Mouse (Mus musculus) limb, embryonic 14.5 days (tissue): ENCODE results near the gene Qk. TPM values are rescaled to one million over a fixed set of nuclear protein-coding genes. Genes with fewer than 3 reads are reported as not detected.
A peak's percentile ranks its signal among the peaks of the same experiment; 100 is the strongest.

Experiments used
- ATAC-seq: fragments of 200-750 bp; cut with Nextera tagmentation; 2 replicates; pipeline ENCODE4 v1.8.0; 2017; ENCODE audit warnings: low read depth, moderate number of reproducible peaks, moderate TSS enrichment; ENCODE audit not compliant: low FRiP score
- DNase-seq: peaks from one replicate; pipeline ENCODE4 v3.0.0-alpha.2; 2015; ENCODE audit warnings: low spot score
- H3K27ac ChIP-seq: fragments of 300-500 bp; sonication (generic); replicated peaks from 2 replicates; pipeline ENCODE4 v1.5.1; 2014; ENCODE audit warnings: low read depth, mild to moderate bottlenecking, low read length, moderate library complexity, mixed read lengths
- H3K27me3 ChIP-seq: fragments of 300-500 bp; sonication (generic); 2 replicates; pipeline ENCODE4 v1.6.1; 2014; ENCODE audit warnings: low read length, mixed read lengths; ENCODE audit not compliant: control insufficient read depth, insufficient read depth
- H3K36me3 ChIP-seq: fragments of 300-500 bp; sonication (generic); 2 replicates; pipeline ENCODE4 v1.6.1; 2014; ENCODE audit warnings: mild to moderate bottlenecking, low read length, moderate library complexity, mixed read lengths; ENCODE audit not compliant: control insufficient read depth, insufficient read depth
- H3K4me1 ChIP-seq: fragments of 300-500 bp; sonication (generic); 2 replicates; pipeline ENCODE4 v1.6.1; 2014; ENCODE audit warnings: antibody characterized with exemption, low read length, mixed read lengths; ENCODE audit not compliant: control insufficient read depth, insufficient read depth
- H3K4me2 ChIP-seq: fragments of 300-500 bp; sonication (generic); replicated peaks from 2 replicates; pipeline ENCODE4 v1.6.1; 2014; ENCODE audit warnings: low read depth, mild to moderate bottlenecking, low read length, moderate library complexity; ENCODE audit not compliant: severe bottlenecking
- H3K4me3 ChIP-seq: fragments of 300-500 bp; sonication (generic); replicated peaks from 2 replicates; pipeline ENCODE4 v1.5.1; 2014; ENCODE audit warnings: low read length
- H3K9ac ChIP-seq: fragments of 300-500 bp; sonication (generic); 2 replicates; pipeline ENCODE4 v1.6.1; 2014; ENCODE audit warnings: mild to moderate bottlenecking, low read depth, low read length, moderate library complexity; ENCODE audit not compliant: severe bottlenecking
- H3K9me3 ChIP-seq: fragments of 300-500 bp; sonication (generic); 2 replicates; pipeline ENCODE4 v1.6.1; 2016; ENCODE audit warnings: low read length; ENCODE audit not compliant: control insufficient read depth
- POLR2A ChIP-seq: fragments of 200-500 bp; IDR thresholded peaks from 2 replicates; pipeline ENCODE4 v1.8.0; 2012; ENCODE audit warnings: inconsistent platforms, mild to moderate bottlenecking, moderate library complexity, borderline replicate concordance; ENCODE audit not compliant: insufficient read depth, insufficient read length; ENCODE audit errors: extremely low read depth
- WGBS: fragments of 180-500 bp; shearing (Covaris S2); extraction: QIAGEN DNeasy Blood & Tissue Kit; methylation state at CpG from one replicate; pipeline ENCODE4 v1.1.7; 2014; 5-methylcytosine and 5-hydroxymethylcytosine counted together
- polyA plus RNA-seq, 2 experiments: library from polyadenylated mRNA; depleted of rRNA in 1 of 2; stranded (reverse) in 1 of 2; unstranded in 1 of 2; fragments of >200 nt; fragmentation: Nextera tagmentation in 1 of 2; extraction: Ambion mirVana in 1 of 2; gene quantifications; 2 replicates each; pipeline versions ENCODE4 v1.2.1 to v1.2.3; 2012 to 2014

Qk gene
- polyA plus RNA-seq, 2 experiments: 52.7 to 164 TPM

- Histone ChIP-seq H3K4me3 (no peak overlapping the region), H3K4me2 (no peak overlapping the region), H3K9me3 (no peaks in the 10 kb centered on the region), H3K36me3 (no peaks in the 10 kb centered on the region; the same call in 1 of the 2 replicates), H3K4me1 (peaks cover 17% of the 10 kb centered on the region), H3K27ac (no peak overlapping the region), H3K27me3 (no peaks in the 10 kb centered on the region), H3K9ac (no peak overlapping the region)
- DNase-seq (no peak), ATAC-seq (peak; percentile 50; the same call in 1 of the 2 replicates)
- 43% methylated on average over 4 of the region's 4 CpGs for WGBS
- TF ChIP-seq POLR2A: no peak
Observed at GRCm38 (mm10) chr17:10309135-10309623, 10.5 kb downstream of the Qk start.

- no peaks in the 10 kb centered on the region for H3K36me3 ChIP-seq
- H3K4me3 ChIP-seq: no peak overlapping the region
- H3K27me3 ChIP-seq: no peaks in the 10 kb centered on the region
- H3K4me1 ChIP-seq: peaks cover 5% of the 10 kb centered on the region; the same call in 1 of the 2 replicates
- no peak overlapping the region for H3K9ac ChIP-seq
- H3K27ac ChIP-seq: no peak overlapping the region
- no peaks in the 10 kb centered on the region for H3K9me3 ChIP-seq
- no peak overlapping the region for H3K4me2 ChIP-seq
- ATAC-seq (no peak), DNase-seq (no peak)
- no peak for TF ChIP-seq POLR2A
- WGBS: 56% methylated on average over 2 of the region's 2 CpGs
Observed at GRCm38 (mm10) chr17:10306424-10306823, 13.2 kb downstream of the Qk start.

DNA sequence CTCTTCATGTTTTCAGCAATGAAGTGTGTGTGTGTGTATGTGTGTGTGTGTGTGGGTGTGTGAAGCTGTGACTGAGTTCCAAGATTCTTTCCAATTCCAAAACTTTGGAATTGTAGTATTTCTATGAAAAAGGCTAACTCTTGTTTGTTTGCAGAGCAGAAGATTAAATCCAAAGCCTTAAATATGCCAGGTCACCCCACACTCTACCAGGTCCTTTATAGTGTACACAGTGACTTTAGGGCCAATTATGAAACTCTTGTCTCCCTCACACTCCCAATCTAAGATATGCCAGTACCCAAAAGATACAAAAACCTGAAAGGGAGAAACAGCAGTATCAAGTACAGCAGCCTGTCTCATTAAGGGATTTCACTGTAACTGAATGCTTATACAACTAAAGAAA, 15.7 kb downstream of the Qk start:
- ATAC-seq (no peak), DNase-seq (no peak)
- Histone ChIP-seq H3K4me2 (no peak overlapping the region), H3K9ac (no peak overlapping the region), H3K4me3 (no peak overlapping the region), H3K9me3 (no peaks in the 10 kb centered on the region), H3K27me3 (no peaks in the 10 kb centered on the region), H3K36me3 (no peaks in the 10 kb centered on the region), H3K4me1 (peaks cover 3% of the 10 kb centered on the region; the same call in 1 of the 2 replicates), H3K27ac (no peak overlapping the region)
- TF ChIP-seq POLR2A: no peak

GRCm38 (mm10) chr17:10300968-10301795, 18.5 kb downstream of the Qk start:
- no peak for TF ChIP-seq POLR2A
- Histone ChIP-seq H3K4me3 (no peak overlapping the region), H3K9me3 (no peaks in the 10 kb centered on the region), H3K4me1 (peaks cover 3% of the 10 kb centered on the region; the same call in 1 of the 2 replicates), H3K36me3 (no peaks in the 10 kb centered on the region), H3K27ac (no peak overlapping the region), H3K9ac (no peak overlapping the region), H3K27me3 (no peaks in the 10 kb centered on the region), H3K4me2 (no peak overlapping the region)
- DNase-seq: no peak
- 53% methylated on average over 4 of the region's 4 CpGs for WGBS
- no peak for ATAC-seq

GRCm38 (mm10) chr17:10299396-10299795, 20.3 kb downstream of the Qk start:
- no peaks in the 10 kb centered on the region for H3K27me3 ChIP-seq
- H3K27ac ChIP-seq: no peak overlapping the region
- H3K4me3 ChIP-seq: no peak overlapping the region
- no peak overlapping the region for H3K9ac ChIP-seq
- H3K9me3 ChIP-seq: no peaks in the 10 kb centered on the region
- DNase-seq: no peak
- ATAC-seq: no peak
- no peak for TF ChIP-seq POLR2A
- H3K4me1 ChIP-seq: peaks cover 3% of the 10 kb centered on the region; the same call in 1 of the 2 replicates
- H3K4me2 ChIP-seq: no peak overlapping the region
- H3K36me3 ChIP-seq: no peaks in the 10 kb centered on the region
- 57% methylated on average over 1 of the region's 1 CpGs for WGBS

DNA sequence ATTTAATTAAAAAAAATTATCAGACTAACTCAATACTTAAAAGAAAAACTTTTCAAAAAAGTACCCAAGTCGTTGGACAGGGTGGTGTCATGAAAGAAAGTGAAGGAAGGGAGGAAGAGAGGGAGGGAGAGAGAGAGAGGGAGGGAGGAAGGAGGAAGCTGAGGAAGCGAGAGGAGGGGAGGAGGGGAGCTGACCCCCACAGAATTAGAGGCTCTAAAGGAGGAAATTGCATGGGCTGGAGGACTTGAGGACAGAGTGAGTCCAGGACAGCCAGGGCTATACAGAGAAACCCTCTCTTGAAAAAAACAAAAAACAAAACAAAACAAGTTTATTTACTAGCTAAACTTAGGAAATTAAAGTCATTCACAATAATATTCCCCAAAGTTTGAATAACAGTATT, 27.1 kb downstream of the Qk start:
- no peak for TF ChIP-seq POLR2A
- Histone ChIP-seq H3K4me2 (no peak overlapping the region), H3K9ac (no peak overlapping the region), H3K27me3 (no peaks in the 10 kb centered on the region), H3K27ac (no peak overlapping the region), H3K4me1 (peaks cover 12% of the 10 kb centered on the region), H3K4me3 (no peak overlapping the region), H3K9me3 (no peaks in the 10 kb centered on the region), H3K36me3 (no peaks in the 10 kb centered on the region)
- no peak for ATAC-seq
- no peak for DNase-seq
- WGBS: 58% methylated on average over 2 of the region's 2 CpGs
